Mouse (Mus musculus) embryonic facial prominence, embryonic 12.5 days (tissue): ENCODE data around the gene Ppp1r32. TPM values are rescaled to one million over a fixed set of nuclear protein-coding genes. Genes with fewer than 3 reads are reported as not detected.
A peak's percentile ranks its signal among the peaks of the same experiment; 100 is the strongest.

ENCODE experiments used
- ATAC-seq: fragments of 200-750 bp; cut with Nextera tagmentation; 2 replicates; pipeline ENCODE4 v1.8.0; 2017; ENCODE audit not compliant: insufficient number of reproducible peaks, insufficient read depth, low FRiP score, low TSS enrichment
- H3K27ac ChIP-seq: fragments of 300-500 bp; sonication (generic); 2 replicates; pipeline ENCODE4 v1.5.1; 2016; ENCODE audit warnings: mild to moderate bottlenecking
- H3K27me3 ChIP-seq: fragments of 300-500 bp; sonication (generic); 2 replicates; pipeline ENCODE4 v1.6.1; 2016; ENCODE audit warnings: mild to moderate bottlenecking, moderate library complexity
- H3K36me3 ChIP-seq: fragments of 300-500 bp; sonication (generic); 2 replicates; pipeline ENCODE4 v1.6.1; 2016; ENCODE audit warnings: mild to moderate bottlenecking
- H3K4me1 ChIP-seq: fragments of 300-500 bp; sonication (generic); 2 replicates; pipeline ENCODE4 v1.6.1; 2016
- H3K4me2 ChIP-seq: fragments of 300-500 bp; sonication (generic); replicated peaks from 2 replicates; pipeline ENCODE4 v1.6.1; 2016; ENCODE audit warnings: mild to moderate bottlenecking, moderate library complexity
- H3K4me3 ChIP-seq: fragments of 300-500 bp; sonication (generic); 2 replicates; pipeline ENCODE4 v1.5.1; 2016; ENCODE audit warnings: mild to moderate bottlenecking
- H3K9ac ChIP-seq: fragments of 300-500 bp; sonication (generic); 2 replicates; pipeline ENCODE4 v1.6.1; 2016; ENCODE audit warnings: mild to moderate bottlenecking, moderate library complexity
- H3K9me3 ChIP-seq: fragments of 300-500 bp; sonication (generic); 2 replicates; pipeline ENCODE4 v1.6.1; 2016; ENCODE audit warnings: mild to moderate bottlenecking, moderate library complexity
- WGBS: fragments of 180-500 bp; shearing (Covaris S2); methylation state at CpG from one replicate; pipeline ENCODE4 v1.1.7; 2016; 5-methylcytosine and 5-hydroxymethylcytosine counted together
- polyA plus RNA-seq: library from polyadenylated mRNA; unstranded; fragments of >200 nt; fragmentation: Nextera tagmentation; extraction: Ambion mirVana; gene quantifications from 2 replicates; pipeline ENCODE4 v1.2.1, GENCODE M21; 2016

The Ppp1r32 gene
- 0.14 and 0.17 TPM in 2 replicates for polyA plus RNA-seq

GRCm38 (mm10) chr19:10482703-10483102, at the start of gene Ppp1r32:
Gene Ppp1r32 (minus strand): TSS chr19:10482928.
- no peak; the same call in 1 of the 2 replicates for ATAC-seq
- no peaks in the 10 kb centered on the region for H3K9me3 ChIP-seq
- H3K9ac ChIP-seq: no peak within 1 kb of the TSS
- H3K4me2 ChIP-seq: no peak within 1 kb of the TSS
- no peaks in the 10 kb centered on the region for H3K36me3 ChIP-seq
- 0 out of 2 replicates have a peak, but pooled peaks cover 4% of the 10 kb centered on the region for H3K4me1 ChIP-seq
- no peaks in the 10 kb centered on the region for H3K27me3 ChIP-seq
- no peak within 1 kb of the TSS for H3K4me3 ChIP-seq
- 37% methylated on average over 6 of the region's 6 CpGs for WGBS
- no peak within 1 kb of the TSS for H3K27ac ChIP-seq

- Histone ChIP-seq H3K36me3 (peaks cover 52% of the 10 kb centered on the region), H3K4me2 (no peak overlapping the region), H3K27me3 (no peaks in the 10 kb centered on the region), H3K9me3 (no peaks in the 10 kb centered on the region), H3K9ac (no peak overlapping the region), H3K4me1 (peaks cover 11% of the 10 kb centered on the region), H3K4me3 (no peak overlapping the region), H3K27ac (no peak overlapping the region)
- no peak for ATAC-seq
- WGBS: 93% methylated on average over 1 of the region's 1 CpGs
These were observed 47.4 kb upstream of the Ppp1r32 start for GRCm38 (mm10) chr19:10530082-10530481.

DNA sequence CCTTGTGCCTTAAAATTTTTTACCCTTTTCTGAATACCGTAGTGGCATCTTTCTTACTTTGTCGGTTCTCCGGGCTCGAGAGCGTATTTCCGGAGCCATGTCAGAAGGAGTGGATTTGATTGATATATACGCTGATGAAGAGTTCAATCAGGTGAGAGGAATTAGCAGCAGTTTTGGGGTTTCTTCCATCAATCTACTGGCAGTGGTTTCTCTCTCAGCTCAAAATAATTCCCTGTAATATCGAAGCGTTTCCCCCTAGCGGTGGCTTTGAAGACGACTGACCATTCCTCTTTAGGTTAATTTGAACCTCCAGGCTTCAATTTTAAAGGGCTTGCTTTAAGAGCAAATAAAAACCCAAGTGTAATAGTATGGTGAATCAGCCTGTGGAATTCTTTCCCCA, 43.2 kb upstream of the Ppp1r32 start, which contains the start of gene Sdhaf2:
Sdhaf2 (minus strand) TSS at position 233 of the 400 bp plus-strand sequence.
- ATAC-seq: no peak
- Histone ChIP-seq H3K9ac (peak within 1 kb of the TSS; percentile 98), H3K36me3 (peaks cover 20% of the 10 kb centered on the region), H3K9me3 (no peaks in the 10 kb centered on the region), H3K27me3 (no peaks in the 10 kb centered on the region), H3K27ac (peak within 1 kb of the TSS; percentile 99), H3K4me1 (peaks cover 11% of the 10 kb centered on the region), H3K4me3 (peak within 1 kb of the TSS; percentile 94), H3K4me2 (peak within 1 kb of the TSS; percentile 67)
- under 1% methylated on average over 11 of the region's 11 CpGs for WGBS

GRCm38 (mm10) chr19:10525106-10525901, 42.6 kb upstream of the Ppp1r32 start, which contains the start of gene Cpsf7:
Gene Cpsf7 (plus strand): TSS chr19:10525266.
- Histone ChIP-seq H3K36me3 (peaks cover 15% of the 10 kb centered on the region), H3K4me1 (peaks cover 11% of the 10 kb centered on the region), H3K27me3 (no peaks in the 10 kb centered on the region), H3K9me3 (no peaks in the 10 kb centered on the region), H3K9ac (peak within 1 kb of the TSS; percentile 98), H3K4me2 (peak within 1 kb of the TSS; percentile 67), H3K4me3 (peak within 1 kb of the TSS; percentile 94), H3K27ac (peak within 1 kb of the TSS; percentile 99)
- peak; percentile 93 for ATAC-seq
- under 1% methylated on average over 82 of the region's 93 CpGs for WGBS

DNA sequence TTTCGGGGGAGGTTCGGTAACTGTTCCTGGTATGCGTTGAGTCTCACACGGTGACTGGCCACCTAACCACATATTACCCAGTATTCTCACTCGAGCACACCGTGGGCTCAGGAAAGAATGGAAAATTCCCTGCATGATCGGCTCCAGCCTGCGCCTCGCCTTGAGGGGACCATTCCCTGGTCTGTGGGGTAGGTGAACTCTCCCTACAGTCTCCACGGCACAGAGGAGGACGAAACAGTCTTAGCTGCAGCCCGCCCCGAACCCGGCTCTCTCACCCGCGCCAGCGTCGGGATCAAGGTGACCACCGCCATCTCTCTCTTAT, 42.0 kb upstream of the Ppp1r32 start:
- Histone ChIP-seq H3K9me3 (no peaks in the 10 kb centered on the region), H3K4me1 (peaks cover 11% of the 10 kb centered on the region), H3K36me3 (peaks cover 10% of the 10 kb centered on the region; the same call in 1 of the 2 replicates), H3K9ac (peak overlapping the region; percentile 98), H3K4me3 (peak overlapping the region; percentile 94), H3K27me3 (no peaks in the 10 kb centered on the region), H3K4me2 (peak overlapping the region; percentile 67), H3K27ac (peak overlapping the region; percentile 99)
- ATAC-seq: no peak; the same call in 1 of the 2 replicates
- WGBS: under 1% methylated on average over 19 of the region's 19 CpGs

DNA sequence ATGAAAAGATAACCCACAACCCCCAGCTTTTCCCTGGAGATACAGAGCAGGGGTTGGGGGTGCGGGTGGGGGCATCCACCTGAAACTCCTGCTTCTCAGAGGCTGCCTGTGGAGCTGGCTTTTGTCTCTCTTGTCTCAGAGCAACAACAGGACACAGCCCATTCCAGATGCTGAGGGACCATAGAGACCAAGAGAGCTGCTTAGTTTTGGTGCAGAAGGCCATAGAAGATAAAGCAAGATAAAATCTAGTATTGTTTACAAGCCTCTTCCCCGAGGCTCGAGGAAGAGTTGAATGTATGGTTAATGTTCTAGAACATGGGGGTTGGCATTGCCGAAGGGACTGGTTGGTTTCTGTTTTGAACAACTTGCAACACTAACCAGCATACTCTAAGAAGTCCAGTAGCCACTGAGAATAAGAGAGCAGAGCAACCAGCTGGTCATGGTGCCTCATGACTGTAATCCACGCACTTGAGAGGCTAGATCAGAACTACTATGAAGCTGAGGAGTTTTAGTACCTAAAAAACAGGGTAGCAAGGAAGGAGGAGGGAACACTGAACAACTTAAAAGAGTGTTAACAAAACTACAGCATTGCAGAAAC, 40.9 kb upstream of the Ppp1r32 start:
- ATAC-seq: no peak
- 84% methylated on average over 5 of the region's 5 CpGs for WGBS
- peak overlapping the region; percentile 67; the same call in 1 of the 2 replicates for H3K4me2 ChIP-seq
- H3K36me3 ChIP-seq: peaks cover 10% of the 10 kb centered on the region; the same call in 1 of the 2 replicates
- no peaks in the 10 kb centered on the region for H3K9me3 ChIP-seq
- no peak overlapping the region for H3K27ac ChIP-seq
- H3K4me1 ChIP-seq: peaks cover 11% of the 10 kb centered on the region
- H3K4me3 ChIP-seq: no peak overlapping the region
- no peaks in the 10 kb centered on the region for H3K27me3 ChIP-seq
- H3K9ac ChIP-seq: no peak overlapping the region

GRCm38 (mm10) chr19:10521926-10522325, 39.2 kb upstream of the Ppp1r32 start:
- H3K4me2 ChIP-seq: no peak overlapping the region
- WGBS: 71% methylated on average over 1 of the region's 1 CpGs
- H3K27ac ChIP-seq: no peak overlapping the region
- no peaks in the 10 kb centered on the region for H3K9me3 ChIP-seq
- no peak overlapping the region for H3K9ac ChIP-seq
- peaks cover 4% of the 10 kb centered on the region; the same call in 1 of the 2 replicates for H3K36me3 ChIP-seq
- H3K4me3 ChIP-seq: no peak overlapping the region
- H3K27me3 ChIP-seq: no peaks in the 10 kb centered on the region
- no peak for ATAC-seq
- peaks cover 8% of the 10 kb centered on the region for H3K4me1 ChIP-seq

- peaks cover 14% of the 10 kb centered on the region for H3K36me3 ChIP-seq
- no peak overlapping the region for H3K9ac ChIP-seq
- H3K9me3 ChIP-seq: no peaks in the 10 kb centered on the region
- H3K4me1 ChIP-seq: no peaks in the 10 kb centered on the region; the same call in 1 of the 2 replicates
- no peak for ATAC-seq
- 52% methylated on average over 1 of the region's 1 CpGs for WGBS
- no peaks in the 10 kb centered on the region for H3K27me3 ChIP-seq
- H3K27ac ChIP-seq: no peak overlapping the region
- no peak overlapping the region for H3K4me2 ChIP-seq
- no peak overlapping the region for H3K4me3 ChIP-seq
These were observed 37.6 kb upstream of the Ppp1r32 start for GRCm38 (mm10) chr19:10520355-10520754.

DNA sequence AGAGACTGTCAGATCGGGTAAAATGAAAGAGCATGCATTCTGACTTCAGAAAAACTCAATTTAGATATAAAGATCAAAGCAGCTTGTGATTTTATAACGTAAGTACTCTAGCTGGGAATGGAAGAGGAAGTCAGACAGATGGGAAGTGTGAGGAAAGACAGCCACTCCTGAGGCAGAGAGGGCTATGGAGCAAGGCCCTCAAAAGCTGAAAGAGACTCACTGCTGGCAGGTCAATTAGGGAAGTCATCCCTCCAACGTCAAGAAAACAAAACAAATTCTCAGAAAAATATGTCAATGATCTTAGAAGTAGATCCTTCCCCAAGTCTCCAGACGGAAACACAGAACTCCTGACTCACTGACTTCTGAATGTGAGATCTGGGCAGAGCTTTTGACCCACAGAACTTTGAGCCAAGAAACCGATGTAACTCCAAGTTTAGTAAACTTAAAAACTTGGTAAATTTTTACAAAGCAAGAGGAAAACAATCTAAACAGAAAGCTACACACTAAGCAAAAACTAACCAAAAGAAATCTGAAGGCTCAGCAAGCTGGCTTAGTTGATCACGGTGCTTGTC, 28.1 kb upstream of the Ppp1r32 start:
- Histone ChIP-seq H3K9me3 (no peaks in the 10 kb centered on the region), H3K4me1 (no peaks in the 10 kb centered on the region), H3K27ac (no peak overlapping the region), H3K27me3 (no peaks in the 10 kb centered on the region), H3K4me2 (no peak overlapping the region), H3K4me3 (no peak overlapping the region), H3K36me3 (peaks cover 25% of the 10 kb centered on the region), H3K9ac (no peak overlapping the region)
- WGBS: 76% methylated on average over 6 of the region's 6 CpGs
- no peak for ATAC-seq

DNA sequence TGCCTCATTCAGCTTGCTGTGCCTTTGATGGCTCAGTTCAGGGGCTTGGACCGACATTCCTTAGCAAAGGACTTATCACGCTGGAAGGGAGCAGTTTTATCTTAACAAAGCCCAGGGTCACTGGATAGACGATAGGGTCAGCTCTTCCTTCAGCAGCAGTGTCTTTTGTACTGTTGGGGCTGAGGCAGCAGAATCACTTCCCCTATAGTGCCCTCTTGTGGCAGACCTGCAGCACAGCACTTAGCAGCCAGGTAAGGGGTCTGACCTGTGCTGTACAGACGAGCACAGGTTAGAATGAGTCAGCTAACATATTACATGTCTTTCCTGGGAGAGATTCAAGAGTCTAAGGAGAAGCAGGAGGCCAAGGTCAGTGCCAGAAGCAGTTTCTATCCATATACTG, 19.8 kb upstream of the Ppp1r32 start:
- no peak overlapping the region for H3K9ac ChIP-seq
- no peaks in the 10 kb centered on the region for H3K27me3 ChIP-seq
- no peak overlapping the region for H3K4me2 ChIP-seq
- H3K9me3 ChIP-seq: no peaks in the 10 kb centered on the region
- H3K4me3 ChIP-seq: no peak overlapping the region
- peaks cover 44% of the 10 kb centered on the region for H3K36me3 ChIP-seq
- no peak overlapping the region for H3K27ac ChIP-seq
- no peaks in the 10 kb centered on the region for H3K4me1 ChIP-seq
- peak; percentile 72; the same call in 1 of the 2 replicates for ATAC-seq
- WGBS: 8% methylated on average over 4 of the region's 4 CpGs

DNA sequence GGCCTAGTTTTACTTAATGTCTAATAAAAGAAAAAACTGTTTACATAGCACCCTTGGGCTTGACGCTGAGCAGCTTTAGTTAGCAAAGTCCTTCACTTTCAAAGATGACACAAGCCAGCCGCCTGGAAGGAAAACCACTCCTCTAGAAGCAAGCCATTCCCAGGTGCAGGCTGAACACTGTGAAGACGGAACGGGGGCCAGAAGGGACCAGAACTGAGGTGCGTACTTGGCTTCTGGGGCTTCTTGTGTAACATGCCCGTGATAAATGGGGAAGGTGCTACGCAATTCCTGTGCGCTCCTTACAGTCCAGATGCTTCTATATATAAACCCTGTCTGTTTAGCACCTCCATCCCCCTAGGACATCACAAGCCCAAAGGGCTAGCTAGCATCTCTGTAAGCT, 17.9 kb upstream of the Ppp1r32 start:
- no peaks in the 10 kb centered on the region for H3K4me1 ChIP-seq
- no peaks in the 10 kb centered on the region for H3K27me3 ChIP-seq
- ATAC-seq: no peak
- H3K4me3 ChIP-seq: no peak overlapping the region
- H3K36me3 ChIP-seq: peaks cover 32% of the 10 kb centered on the region
- H3K9me3 ChIP-seq: no peaks in the 10 kb centered on the region
- H3K9ac ChIP-seq: no peak overlapping the region
- 92% methylated on average over 8 of the region's 8 CpGs for WGBS
- no peak overlapping the region for H3K4me2 ChIP-seq
- no peak overlapping the region for H3K27ac ChIP-seq
